Mouse (Mus musculus): ENCODE results near the gene B230219D22Rik.

GRCm38 (mm10) chr13:55721516-55721915, 28.6 kb downstream of the B230219D22Rik start:
- TF ChIP-seq POLR2A (IDR thresholded peaks at IDR 0.05; ENCODE audit: control insufficient read depth, low read depth, low read length) (no peak), CTCF (IDR thresholded peaks at IDR 0.05; ENCODE audit: control insufficient read depth, insufficient read depth, insufficient replicate concordance, low read depth, low read length) (no peak)
